Mouse (Mus musculus) G1E (cell line): ENCODE results near the gene Pitpnm3. TPM values are rescaled to one million over a fixed set of nuclear protein-coding genes. Genes with fewer than 3 reads are reported as not detected.

Experiments
- ATAC-seq: 2 replicates; pipeline ENCODE4 v1.8.0; 2016; ENCODE audit warnings: mild to moderate bottlenecking; ENCODE audit not compliant: insufficient number of reproducible peaks, poor library complexity, low FRiP score, severe bottlenecking; ENCODE audit errors: extremely low read depth
- DNase-seq: peaks from one replicate; pipeline ENCODE4 v3.0.0; 2012; ENCODE audit warnings: low spot score
- H3K27me3 ChIP-seq: 2 replicates; pipeline ENCODE4 v1.6.1; 2012; ENCODE audit warnings: mild to moderate bottlenecking, low read length, inconsistent platforms; ENCODE audit not compliant: insufficient read depth
- H3K36me3 ChIP-seq: replicated peaks from 2 replicates; pipeline ENCODE3; 2012; ENCODE audit warnings: mild to moderate bottlenecking, inconsistent platforms
- H3K4me1 ChIP-seq: 2 replicates; pipeline ENCODE4 v1.6.1; 2012; ENCODE audit warnings: low read depth, low read length, inconsistent platforms, mixed read lengths; ENCODE audit not compliant: insufficient read depth
- H3K4me3 ChIP-seq: 2 replicates; pipeline ENCODE4 v1.5.1; 2012; ENCODE audit warnings: low read depth, mild to moderate bottlenecking, inconsistent platforms, low read length, moderate library complexity, mixed read lengths
- H3K9me3 ChIP-seq: replicated peaks from 2 replicates; pipeline ENCODE4 v1.6.1; 2012; ENCODE audit warnings: inconsistent platforms
- CTCF ChIP-seq: IDR thresholded peaks from 2 replicates; pipeline ENCODE4 v1.5.1; 2012; ENCODE audit warnings: low read depth, low read length, inconsistent platforms, mixed read lengths
- GATA1 ChIP-seq: IDR thresholded peaks from 2 replicates; pipeline ENCODE4 v1.6.1; 2012; ENCODE audit warnings: borderline replicate concordance, low read length, inconsistent platforms, mixed read lengths
- GATA2 ChIP-seq: IDR thresholded peaks from 2 replicates; pipeline ENCODE4 v1.6.1; 2012; ENCODE audit warnings: low read depth, low read length, inconsistent platforms, borderline replicate concordance
- POLR2AphosphoS5 ChIP-seq: IDR thresholded peaks from 2 replicates; pipeline ENCODE4 v1.6.1; 2012; ENCODE audit warnings: low read depth, low read length, inconsistent platforms; ENCODE audit not compliant: insufficient replicate concordance
- TAL1 ChIP-seq: conservative IDR thresholded peaks from 2 replicates; pipeline ENCODE4 v1.6.1; 2012; ENCODE audit warnings: low read depth, low read length, inconsistent platforms, mixed read lengths
- polyA plus RNA-seq: library from polyadenylated mRNA; stranded (reverse); fragments of >175 nt; gene quantifications from 2 replicates; pipeline ENCODE4 v1.2.3, GENCODE M21; 2012
- total RNA-seq, 2 experiments: library from RNA; stranded (forward) in 1 of 2; stranded (reverse) in 1 of 2; fragments of 200-1000 nt in 1 of 2; fragments of >200 nt in 1 of 2; fragmentation: Nextera tagmentation in 1 of 2; gene quantifications; 2 replicates each; pipeline ENCODE4 v1.2.3; 2014 to 2017

Pitpnm3 gene
- total and polyA plus RNA-seq, 3 experiments = 0.01 to 0.27 TPM; not detected in 1

DNA sequence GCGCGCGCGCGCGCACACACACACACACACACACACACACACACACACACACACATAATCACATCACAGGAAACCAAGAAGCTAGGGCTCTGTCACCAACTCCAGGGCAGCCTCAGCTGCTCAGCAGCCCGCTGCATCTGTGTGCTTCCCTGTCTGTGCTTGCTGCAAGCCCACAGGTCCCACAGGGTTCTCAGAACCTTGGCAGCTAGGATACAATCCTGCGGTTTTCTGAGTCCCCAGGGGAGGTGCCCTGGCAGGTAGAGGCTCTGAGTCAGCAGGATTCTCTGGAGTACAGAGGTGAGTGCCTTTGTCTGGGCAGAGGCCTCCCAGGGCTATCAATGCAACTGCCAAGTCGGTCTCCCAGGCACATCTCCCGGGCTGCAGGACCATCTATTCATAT lies 7.3 kb upstream of the Pitpnm3 start:
- no peak for TF ChIP-seq CTCF
- TF ChIP-seq POLR2AphosphoS5 = no peak
- TF ChIP-seq GATA1 = no peak
- TF ChIP-seq GATA2 = no peak
- no peak for TF ChIP-seq TAL1
- DNase-seq = no peak
- H3K36me3 ChIP-seq = no peaks in the 10 kb centered on the region
- peaks cover 7% of the 10 kb centered on the region for H3K27me3 ChIP-seq
- no peak overlapping the region for H3K4me3 ChIP-seq
- ATAC-seq = no peak
- no peaks in the 10 kb centered on the region for H3K4me1 ChIP-seq
- H3K9me3 ChIP-seq = no peaks in the 10 kb centered on the region

DNA sequence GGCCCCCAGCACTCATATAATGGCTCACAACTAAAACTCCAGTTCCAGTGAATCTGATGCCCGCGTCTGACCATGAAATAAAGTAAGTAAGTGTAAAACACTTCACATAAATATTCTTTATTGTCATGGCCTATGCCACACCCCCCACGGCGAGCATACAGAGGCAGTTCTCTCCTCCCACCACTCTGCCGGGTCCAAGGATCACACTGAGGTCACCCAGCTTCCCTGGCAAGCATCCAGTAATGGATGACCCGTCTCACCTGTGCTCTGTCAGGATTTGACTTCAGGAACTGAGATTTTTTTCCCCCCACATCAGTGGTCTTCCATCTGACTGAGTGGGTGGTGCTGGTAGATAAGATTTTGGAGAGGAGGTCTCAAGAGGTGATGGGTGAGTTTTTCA lies 4.6 kb upstream of the Pitpnm3 start:
- no peak for ATAC-seq

DNA sequence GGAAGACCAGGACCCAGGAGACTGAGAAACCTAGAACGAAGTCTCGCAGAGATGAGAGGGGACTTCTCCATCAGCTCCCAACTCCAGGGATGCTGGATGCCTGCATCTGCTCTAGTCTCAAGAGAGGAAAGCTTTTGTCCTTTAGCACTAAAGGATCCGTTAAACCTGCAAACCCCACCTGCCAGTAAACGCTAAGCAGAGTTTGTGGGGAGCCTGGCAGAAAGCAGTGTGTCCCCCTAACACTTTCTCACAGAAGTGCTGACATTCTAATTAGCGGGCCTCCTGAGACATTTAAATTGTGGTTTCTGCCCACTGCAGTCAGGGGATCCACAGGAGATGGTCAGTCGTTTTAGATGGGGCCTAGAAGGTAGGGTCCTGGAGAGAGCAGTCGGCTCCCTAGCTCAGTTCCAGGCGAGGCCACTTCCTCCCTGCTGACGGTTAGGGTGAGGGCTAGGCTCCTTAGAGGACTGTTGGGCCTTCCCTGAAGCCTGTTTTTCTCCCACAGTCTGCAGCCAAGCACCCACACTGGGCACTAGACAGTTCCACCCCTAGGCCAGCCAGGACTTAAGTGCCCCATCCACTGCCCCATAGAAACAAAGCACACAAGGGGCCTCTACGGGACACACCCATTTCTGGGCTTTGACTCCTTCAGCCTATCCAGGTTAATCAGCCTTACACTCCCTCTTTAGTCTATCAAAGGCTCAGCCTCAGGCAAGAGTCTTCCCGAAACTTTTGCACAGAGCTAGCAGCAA lies 829 bp upstream of the Pitpnm3 start:
- Histone ChIP-seq H3K27me3 (no peaks in the 10 kb centered on the region), H3K4me1 (no peaks in the 10 kb centered on the region), H3K36me3 (no peaks in the 10 kb centered on the region), H3K4me3 (no peak overlapping the region), H3K9me3 (peaks cover 16% of the 10 kb centered on the region)
- ATAC-seq (no peak), DNase-seq (no peak)
- TF ChIP-seq TAL1 (no peak), GATA1 (no peak), GATA2 (no peak), CTCF (no peak), POLR2AphosphoS5 (no peak)

More for the DNA sequence above, 4.6 kb upstream of the Pitpnm3 start:
- Histone ChIP-seq H3K36me3 (no peaks in the 10 kb centered on the region), H3K4me3 (no peak overlapping the region), H3K27me3 (0 out of 2 replicates have a peak, but pooled peaks cover 1% of the 10 kb centered on the region), H3K4me1 (no peaks in the 10 kb centered on the region), H3K9me3 (peaks cover 8% of the 10 kb centered on the region)
- no peak for DNase-seq
- TF ChIP-seq GATA1 = no peak
- no peak for TF ChIP-seq TAL1
- TF ChIP-seq GATA2 = no peak
- TF ChIP-seq CTCF = no peak
- no peak for TF ChIP-seq POLR2AphosphoS5

DNA sequence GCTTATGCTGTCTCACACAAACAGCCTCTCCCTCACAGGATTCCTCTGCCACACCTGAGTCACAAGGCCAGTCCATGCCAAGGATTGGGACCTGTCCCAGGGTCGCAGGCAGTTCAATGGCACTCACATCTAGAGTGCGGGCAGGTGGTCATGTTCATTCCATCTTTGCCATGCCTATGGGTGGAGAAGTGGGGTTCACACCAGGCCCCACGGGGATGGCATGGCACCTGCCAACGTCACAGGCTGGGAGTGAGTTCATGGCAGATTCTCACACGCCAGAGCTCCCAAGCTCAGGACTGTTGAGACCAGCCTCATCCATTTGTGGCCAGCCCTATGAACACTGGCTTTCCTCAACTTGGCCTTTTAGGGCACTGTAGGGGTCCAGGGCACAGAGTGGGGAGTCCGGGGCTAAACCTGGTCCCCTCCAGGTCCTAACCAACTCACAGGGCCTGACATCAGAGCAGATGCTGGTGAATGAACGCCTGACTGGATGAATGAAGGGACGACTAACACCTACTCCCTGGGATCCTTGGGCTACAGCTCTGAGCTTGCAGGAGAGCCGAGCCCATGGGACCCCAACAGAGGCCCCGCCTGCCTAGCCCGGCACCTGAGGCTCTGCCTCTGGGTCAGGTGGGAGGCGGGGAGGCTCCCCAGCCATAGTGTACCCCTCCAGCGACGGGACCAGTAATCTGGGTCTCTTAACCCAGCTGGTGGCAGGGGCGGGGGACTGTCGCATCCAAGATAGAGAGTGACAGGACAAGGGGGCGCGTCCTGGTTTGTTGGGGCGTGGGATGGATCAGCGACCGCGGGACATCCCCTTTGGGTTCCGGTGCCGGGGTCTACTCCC lies 819 bp downstream of the Pitpnm3 start:
- H3K4me3 ChIP-seq = no peak overlapping the region
- H3K27me3 ChIP-seq = no peaks in the 10 kb centered on the region
- H3K36me3 ChIP-seq = no peaks in the 10 kb centered on the region
- H3K9me3 ChIP-seq = peaks cover 16% of the 10 kb centered on the region
- TF ChIP-seq GATA2 (no peak), CTCF (no peak)
- ATAC-seq = no peak
- DNase-seq = no peak
- H3K4me1 ChIP-seq = no peaks in the 10 kb centered on the region

DNA sequence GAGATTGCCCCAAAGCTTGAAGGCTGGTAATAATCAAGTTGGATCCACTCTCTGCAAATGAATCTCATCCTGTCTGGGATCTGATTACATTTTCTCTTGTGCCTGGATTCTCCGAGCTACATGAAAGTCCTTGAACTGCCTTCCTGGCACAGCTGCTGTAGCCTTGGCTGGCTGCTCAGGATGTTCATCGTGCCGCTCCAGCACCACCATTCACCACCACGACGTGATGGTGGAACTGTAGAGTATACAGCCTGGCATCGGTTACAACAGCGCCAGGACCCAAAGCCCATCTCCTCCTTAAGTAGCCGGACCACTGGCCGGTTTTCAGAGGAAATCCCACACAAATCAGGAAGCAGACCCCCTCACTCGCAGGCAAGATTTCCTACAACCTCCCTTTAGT lies 2.5 kb downstream of the Pitpnm3 start:
- no peaks in the 10 kb centered on the region for H3K36me3 ChIP-seq
- peaks cover 16% of the 10 kb centered on the region for H3K9me3 ChIP-seq
- no peak for DNase-seq
- no peak for ATAC-seq
- H3K27me3 ChIP-seq = no peaks in the 10 kb centered on the region
- H3K4me1 ChIP-seq = no peaks in the 10 kb centered on the region
- no peak overlapping the region for H3K4me3 ChIP-seq
- TF ChIP-seq CTCF (no peak), POLR2AphosphoS5 (no peak), GATA2 (no peak), TAL1 (no peak), GATA1 (no peak)

DNA sequence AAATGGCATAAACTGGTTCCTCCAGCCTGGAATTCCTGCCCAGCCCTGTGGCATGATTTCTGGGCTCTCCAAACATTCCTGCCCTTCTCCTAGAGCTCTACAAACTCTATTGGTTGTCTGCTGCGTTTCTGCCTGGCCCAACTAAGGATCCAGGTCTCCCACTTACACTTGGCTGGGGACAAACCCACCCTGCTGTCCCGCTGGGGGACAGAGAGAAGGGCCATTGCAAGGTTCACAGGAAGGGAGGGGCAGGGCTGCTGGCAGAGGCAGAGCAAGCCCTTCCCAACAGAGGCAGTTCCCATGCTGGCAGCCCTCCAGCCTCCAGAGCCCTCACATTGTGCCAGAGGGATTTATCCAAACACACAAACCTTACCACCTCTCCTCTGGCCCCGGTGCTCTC lies 3.3 kb downstream of the Pitpnm3 start:
- Histone ChIP-seq H3K4me3 (no peak overlapping the region), H3K36me3 (no peaks in the 10 kb centered on the region), H3K4me1 (no peaks in the 10 kb centered on the region), H3K9me3 (peaks cover 16% of the 10 kb centered on the region), H3K27me3 (no peaks in the 10 kb centered on the region)
- ATAC-seq (no peak), DNase-seq (no peak)
- TF ChIP-seq GATA1 (no peak), TAL1 (no peak), POLR2AphosphoS5 (no peak), CTCF (no peak), GATA2 (no peak)
